In genomic region chr4:152276389-152277347, GRCm38 (mm10) we compare ENCODE assay signal across 9 mouse cellular contexts. TPM values are rescaled to one million over a fixed set of nuclear protein-coding genes. Genes with fewer than 3 reads are reported as not detected.
DNase-seq lines count a peak whose midpoint lies in the region; ATAC-seq and TF ChIP-seq lines count a peak whose summit lies in the region.
"Had no signal": no experiment of that assay in that cellular context is flagged by ENCODE, and none has a peak within 500 bp of the region (broad histone marks: within the 10 kb centered on the region; RNA-seq: fewer than 3 reads in every experiment).

No protein-coding gene starts in this region.

- H3K4me3 ChIP-seq in G1E (ENCODE audit: low read depth, low read length): no peak overlapping the region

- H3K9me3 ChIP-seq in G1E (replicated peaks): peaks cover 14% of the 10 kb centered on the region

- H3K27me3 ChIP-seq in G1E (ENCODE audit: insufficient read depth, low read length): peaks cover 21% of the 10 kb centered on the region; the same call in 1 of the 2 replicates

- peak; percentile 53 for TF ChIP-seq CTCF in G1E (IDR thresholded peaks at IDR 0.05; ENCODE audit: low read depth, low read length)

- peak; percentile 59 for DNase-seq in adrenal gland, postnatal 10 days
- DNase-seq in adrenal gland, postnatal 4 days (ENCODE audit: low spot score in 2 of 2): no peak
- peak; percentile 58 to 59 for DNase-seq in layer of hippocampus, postnatal 10 days (ENCODE audit: low spot score in 2 of 2)
- no peak for DNase-seq in layer of hippocampus, adult 9-10 months (ENCODE audit: low spot score)
- no peak for DNase-seq in G1E (ENCODE audit: low spot score)
- peak; percentile 35 for DNase-seq in embryo, embryonic 11 days
- no peak for DNase-seq in right cerebral cortex, postnatal 36 days (ENCODE audit: low spot score in 2 of 2)
- DNase-seq in gastrocnemius, postnatal 25 days: no peak

- ATAC-seq in G1E (ENCODE audit: extremely low read depth, insufficient number of reproducible peaks, low FRiP score, poor library complexity, severe bottlenecking): no peak
- ATAC-seq: inflammation-experienced regulatory T-cells, adult 6 months had no signal

- H3K36me3 ChIP-seq in G1E (replicated peaks): peaks cover 14% of the 10 kb centered on the region

- H3K4me1 ChIP-seq in G1E (ENCODE audit: insufficient read depth, low read depth, low read length): peaks cover 8% of the 10 kb centered on the region

RNA-seq across cellular contexts. Expression of gene Gpr153, which starts 2.6 kb away (rescaled TPM):
- total RNA-seq in adrenal gland, postnatal 10 days (2021): 10 to 100 TPM; 11.2 to 11.8 TPM
- 10 to 100 TPM; 13.9 to 15.5 TPM for total RNA-seq in adrenal gland, postnatal 4 days (2021)
- 10 to 100 TPM; 21.4 to 23.1 TPM for total RNA-seq in layer of hippocampus, postnatal 10 days (2021)
- not detected in 2 replicates for total RNA-seq in G1E (2014; fragmentation: Nextera tagmentation)
- total RNA-seq in G1E (2017): 0.05 TPM in 1 of 2 replicates, not detected in the other
- 0.03 and 0.09 TPM in 2 replicates for polyA plus RNA-seq in G1E (2012)
- total RNA-seq in gastrocnemius, postnatal 25 days (2021): 10 to 100 TPM in 1 of 2 experiments, 1 to 10 TPM in 1; 9.9 to 11.0 TPM

RNA-seq across cellular contexts. Expression of gene Hes3, which starts 14.8 kb away (rescaled TPM):
- total RNA-seq in adrenal gland, postnatal 10 days (2021): not detected
- total RNA-seq in adrenal gland, postnatal 4 days (2021): not detected
- not detected for total RNA-seq in layer of hippocampus, postnatal 10 days (2021)
- total RNA-seq in G1E (2014; fragmentation: Nextera tagmentation) (not detected in 2 replicates), G1E (2017) (not detected in 2 replicates)
- polyA plus RNA-seq in G1E (2012): not detected in 2 replicates
- total RNA-seq in gastrocnemius, postnatal 25 days (2021): not detected
- polyA plus RNA-seq: inflammation-experienced regulatory T-cells, adult 6 months had no signal

RNA-seq across cellular contexts. Expression of gene Icmt, which starts 20.4 kb away (rescaled TPM):
- 10 to 100 TPM; 30.4 to 31.6 TPM for total RNA-seq in adrenal gland, postnatal 10 days (2021)
- total RNA-seq in adrenal gland, postnatal 4 days (2021): 10 to 100 TPM; 35.4 to 35.5 TPM
- 10 to 100 TPM; 27.9 to 33.9 TPM for total RNA-seq in layer of hippocampus, postnatal 10 days (2021)
- 19.0 and 21.9 TPM in 2 replicates for total RNA-seq in G1E (2014; fragmentation: Nextera tagmentation)
- 21.5 and 24.6 TPM in 2 replicates for total RNA-seq in G1E (2017)
- 19.0 TPM in 2 replicates for polyA plus RNA-seq in G1E (2012)
- 10 to 100 TPM; 16.5 to 16.8 TPM for total RNA-seq in gastrocnemius, postnatal 25 days (2021)

RNA-seq across cellular contexts. Expression of gene Rnf207, which starts 42.1 kb away (rescaled TPM):
- total RNA-seq in adrenal gland, postnatal 10 days (2021): under 1 TPM in 1 of 2 experiments, not detected in 1; 0.70 TPM
- 1 to 10 TPM; 1.2 to 1.3 TPM for total RNA-seq in adrenal gland, postnatal 4 days (2021)
- 1 to 10 TPM; 3.1 to 4.0 TPM for total RNA-seq in layer of hippocampus, postnatal 10 days (2021)
- total RNA-seq in G1E (2014; fragmentation: Nextera tagmentation) (not detected in 2 replicates), G1E (2017) (0.11 and 0.52 TPM in 2 replicates)
- not detected in 2 replicates for polyA plus RNA-seq in G1E (2012)
- not detected for total RNA-seq in gastrocnemius, postnatal 25 days (2021)
- polyA plus RNA-seq: inflammation-experienced regulatory T-cells, adult 6 months had no signal

RNA-seq across cellular contexts. Expression of gene Rpl22, which starts 48.9 kb away (rescaled TPM):
- total RNA-seq in adrenal gland, postnatal 10 days (2021): 100 to 1,000 TPM; 484 to 487 TPM
- 100 to 1,000 TPM; 608 to 640 TPM for total RNA-seq in adrenal gland, postnatal 4 days (2021)
- total RNA-seq in layer of hippocampus, postnatal 10 days (2021): 100 to 1,000 TPM; 283 to 319 TPM
- total RNA-seq in G1E (2014; fragmentation: Nextera tagmentation): 543 and 552 TPM in 2 replicates
- 1,450 and 1,748 TPM in 2 replicates for total RNA-seq in G1E (2017)
- polyA plus RNA-seq in G1E (2012): 38.3 and 54.2 TPM in 2 replicates
- total RNA-seq in gastrocnemius, postnatal 25 days (2021): 100 to 1,000 TPM; 194 to 222 TPM

Comparison
In these comparisons a context has a peak if more than half of its experiments do, and no peak if none do; other contexts are left out.
1. DNase-seq: peak in adrenal gland, postnatal 10 days (single experiment), layer of hippocampus, postnatal 10 days (2 of 2) and embryo, embryonic 11 days (single experiment); none in adrenal gland, postnatal 4 days (0 of 2), layer of hippocampus, adult 9-10 months (single experiment), G1E (single experiment), right cerebral cortex, postnatal 36 days (0 of 2) and gastrocnemius, postnatal 25 days (single experiment).
2. RNA of gene Gpr153, which starts 2.6 kb away (total RNA-seq): 21.4 to 23.1 TPM in layer of hippocampus, postnatal 10 days, 13.9 to 15.5 TPM in adrenal gland, postnatal 4 days, 11.2 to 11.8 TPM in adrenal gland, postnatal 10 days and 9.9 to 11.0 TPM in gastrocnemius, postnatal 25 days; 0.05 TPM in G1E; every median in the first group is over 10 times any median in the second.